Mouse (Mus musculus) left cerebral cortex, adult 2 months (tissue): Measurements from ENCODE around the gene Syf2. TPM values are rescaled to one million over a fixed set of nuclear protein-coding genes. Genes with fewer than 3 reads are reported as not detected.

ENCODE experiments used
- DNase-seq, 2 experiments: peaks; one replicate each; pipeline ENCODE4 v3.0.0; 2021 to 2022; ENCODE audit warnings: low spot score in 2 of 2, mixed read lengths in 1 of 2; ENCODE audit errors: extremely low spot score in 1 of 2
- H3K27ac ChIP-seq: fragments of 200-600 bp; 2 replicates; pipeline ENCODE4 v1.8.1; 2022
- H3K4me3 ChIP-seq: fragments of 200-600 bp; 2 replicates; pipeline ENCODE4 v1.8.1; 2022
- CTCF ChIP-seq: fragments of 200-600 bp; IDR thresholded peaks from 2 replicates; pipeline ENCODE4 v1.8.1; 2022; ENCODE audit warnings: antibody characterized with exemption, mild to moderate bottlenecking, moderate library complexity
- intact Hi-C: fragments of 180-260 bp; cut with DNase I; formaldehyde crosslinking; loops from one replicate; pipeline ENCODE4 v1.15.1; 2025
- total RNA-seq, 2 experiments: library from RNA; stranded (reverse); gene quantifications; 2 replicates each; pipeline ENCODE4 v1.2.3; 2021

Gene Syf2
- total RNA-seq, 2 experiments from 2014 or later = 53.9 to 58.7 TPM

GRCm38 (mm10) chr4:134983136-134983535 is 52.4 kb downstream of the Syf2 start:
- TF ChIP-seq CTCF = no peak
- DNase-seq = no peak
- H3K4me3 ChIP-seq = no peak overlapping the region
- intact Hi-C loops = no loop called here
- no peak overlapping the region for H3K27ac ChIP-seq

- intact Hi-C loops = no loop called here
These were observed 53.9 kb downstream of the Syf2 start for GRCm38 (mm10) chr4:134984555-134984954.

GRCm38 (mm10) chr4:134985626-134986335 is 55.1 kb downstream of the Syf2 start:
- Histone ChIP-seq H3K4me3 (no peak overlapping the region), H3K27ac (no peak overlapping the region)
- no peak for TF ChIP-seq CTCF
- DNase-seq = no peak
- intact Hi-C loops = no loop called here

More at GRCm38 (mm10) chr4:134984555-134984954, 53.9 kb downstream of the Syf2 start:
- H3K4me3 ChIP-seq = no peak overlapping the region
- peak; percentile 48 for TF ChIP-seq CTCF
- H3K27ac ChIP-seq = no peak overlapping the region
- no peak for DNase-seq

- DNase-seq = no peak
- Histone ChIP-seq H3K27ac (no peak overlapping the region), H3K4me3 (no peak overlapping the region)
- no peak for TF ChIP-seq CTCF
- intact Hi-C loops = no loop called here
These were observed 55.6 kb downstream of the Syf2 start for GRCm38 (mm10) chr4:134986336-134986635.

DNA sequence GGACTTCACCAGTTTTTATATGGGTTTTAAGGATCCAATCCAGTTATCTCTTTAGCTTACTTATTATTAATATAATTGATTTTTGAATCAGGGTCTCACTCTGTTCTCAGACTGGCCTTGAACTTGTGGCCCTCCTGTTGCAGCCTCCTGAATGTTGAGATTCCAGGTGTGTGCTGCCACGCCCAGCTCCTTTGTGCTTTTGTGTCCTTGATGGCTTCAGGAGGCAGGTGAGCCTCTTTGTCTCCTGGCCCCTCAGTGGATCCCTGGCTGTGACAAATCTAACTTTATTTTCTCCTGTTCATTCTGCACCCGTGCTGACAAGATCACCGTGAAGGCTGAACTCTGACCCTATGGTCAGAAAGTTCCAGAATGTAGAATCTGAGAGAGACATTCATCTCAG is 56.3 kb downstream of the Syf2 start:
- no peak overlapping the region for H3K4me3 ChIP-seq
- DNase-seq = no peak
- no peak overlapping the region for H3K27ac ChIP-seq
- TF ChIP-seq CTCF = no peak
- intact Hi-C loops = no loop called here

Other genes starting within 250 kb of the Syf2 start
- 10 to 100 TPM; 43.1 to 43.6 TPM for gene Man1c1, start 226.6 kb upstream of the Syf2 start, total RNA-seq
- gene Ldlrap1, start 162.9 kb upstream of the Syf2 start, total RNA-seq = 1 to 10 TPM; 3.4 to 3.7 TPM
- 10 to 100 TPM; 52.4 to 54.2 TPM for gene Maco1, start 77.6 kb upstream of the Syf2 start, total RNA-seq
- gene Rhd, start 66.4 kb upstream of the Syf2 start, total RNA-seq = not detected
- 100 to 1,000 TPM; 113 to 116 TPM for gene Tmem50a, start 15.9 kb upstream of the Syf2 start, total RNA-seq
- gene Rsrp1, start 7.3 kb upstream of the Syf2 start, total RNA-seq = 100 to 1,000 TPM; 284 to 304 TPM
- under 1 TPM in 1 of 2 experiments, not detected in 1; 0.14 TPM for gene Runx3, start 189.8 kb downstream of the Syf2 start, total RNA-seq